Mouse (Mus musculus): ENCODE results near the gene Acer3. TPM values are rescaled to one million over a fixed set of nuclear protein-coding genes. Genes with fewer than 3 reads are reported as not detected.

The Acer3 gene
- 17.6 and 30.8 TPM in 2 replicates for total RNA-seq (2017)

DNA sequence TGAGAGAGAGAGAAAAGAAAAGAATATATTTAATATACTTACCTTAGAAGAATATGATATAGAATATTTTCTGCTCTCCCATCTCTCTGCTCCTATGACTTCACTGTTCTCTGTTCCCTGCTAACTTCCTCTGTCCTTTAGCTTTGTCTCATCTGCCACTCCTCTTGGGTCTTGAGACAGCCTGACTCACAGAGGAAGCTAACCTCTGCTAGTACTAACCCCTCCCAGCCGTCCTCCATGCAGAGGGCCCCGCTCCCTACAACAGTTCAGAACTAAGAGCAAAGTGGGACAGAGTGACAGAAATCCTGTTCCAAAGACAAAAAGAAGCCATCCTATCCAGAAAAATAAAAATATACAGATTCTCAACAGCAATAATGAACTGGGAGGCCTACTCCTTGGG, at the start of gene Acer3:
Acer3 (minus strand) TSS at position 126 of the 400 bp plus-strand sequence.
- no peak for ATAC-seq (replicated peaks in 1 of 2; ENCODE audit: insufficient read depth in 1 of 2, low FRiP score in 2 of 2, low TSS enrichment in 1 of 2, low read depth in 1 of 2, poor library complexity in 2 of 2, severe bottlenecking in 2 of 2)

- no peak for ATAC-seq (replicated peaks in 1 of 2; ENCODE audit: insufficient read depth in 1 of 2, low FRiP score in 2 of 2, low TSS enrichment in 1 of 2, low read depth in 1 of 2, poor library complexity in 2 of 2, severe bottlenecking in 2 of 2)
Measured at GRCm38 (mm10) chr7:98369762-98370369, 48.9 kb upstream of the Acer3 start.

DNA sequence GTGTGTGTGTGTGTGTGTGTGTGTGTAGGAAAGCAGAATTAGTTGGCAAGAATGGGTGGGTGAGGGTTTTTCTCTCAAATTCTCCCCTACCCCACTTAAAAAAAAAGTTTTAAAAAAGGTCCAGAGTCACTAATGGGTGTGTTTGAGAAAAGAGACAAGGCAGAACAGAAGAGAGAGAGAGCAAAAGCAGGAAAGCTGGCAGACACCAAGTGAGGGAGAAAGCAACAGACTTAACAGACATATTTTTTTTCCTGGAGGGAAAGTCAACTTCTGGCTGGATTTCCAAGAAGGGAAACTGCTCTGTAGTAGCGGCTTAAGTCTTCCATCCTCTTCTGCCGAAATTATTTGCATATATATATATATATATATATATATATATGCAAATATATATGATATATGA, 40.7 kb upstream of the Acer3 start:
- ATAC-seq (replicated peaks in 1 of 2; ENCODE audit: insufficient read depth in 1 of 2, low FRiP score in 2 of 2, low TSS enrichment in 1 of 2, low read depth in 1 of 2, poor library complexity in 2 of 2, severe bottlenecking in 2 of 2): no peak

DNA sequence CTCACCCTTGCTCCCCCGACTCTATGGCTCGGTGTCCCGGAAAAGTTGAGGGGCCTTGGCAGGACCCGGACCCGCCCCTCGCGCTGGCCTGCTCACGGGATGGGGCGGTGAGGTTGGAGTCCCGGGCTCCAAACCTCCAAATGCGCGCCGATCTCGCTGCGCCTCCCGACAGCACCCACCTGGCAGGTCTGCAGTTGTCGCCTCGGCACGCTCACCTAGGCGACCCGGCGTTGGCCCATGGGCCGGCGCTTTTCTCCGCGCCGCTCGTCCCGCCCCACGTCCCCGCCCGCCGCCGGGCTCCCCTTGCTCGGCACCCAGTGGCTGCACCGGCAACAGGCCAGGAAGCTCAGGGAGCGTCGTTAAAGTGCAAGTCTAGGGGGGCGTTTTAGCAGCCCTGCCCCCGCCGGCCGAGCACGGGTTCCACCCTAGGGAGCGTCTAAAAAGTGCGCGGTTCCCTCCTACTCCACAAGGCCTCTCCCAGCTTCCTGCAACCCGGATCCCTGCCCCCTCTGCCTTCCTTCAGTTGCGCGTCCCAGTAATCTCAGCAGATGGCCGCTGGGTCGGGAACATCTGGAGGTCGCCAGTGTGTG, 40.1 kb upstream of the Acer3 start, which contains the start of gene Tsku:
Tsku (minus strand) TSS at position 266 of the 590 bp plus-strand sequence.
- peak in 1 of 2 experiments; percentile 28; a peak in 1 of 4 replicates for ATAC-seq (replicated peaks in 1 of 2; ENCODE audit: insufficient read depth in 1 of 2, low FRiP score in 2 of 2, low TSS enrichment in 1 of 2, low read depth in 1 of 2, poor library complexity in 2 of 2, severe bottlenecking in 2 of 2)

- 0 out of 4 replicates have a peak, but pooled peaks of 1 of the 2 experiments have one; percentile 18 for ATAC-seq (replicated peaks in 1 of 2; ENCODE audit: insufficient read depth in 1 of 2, low FRiP score in 2 of 2, low TSS enrichment in 1 of 2, low read depth in 1 of 2, poor library complexity in 2 of 2, severe bottlenecking in 2 of 2)
Measured at GRCm38 (mm10) chr7:98360621-98360990, 39.6 kb upstream of the Acer3 start.

DNA sequence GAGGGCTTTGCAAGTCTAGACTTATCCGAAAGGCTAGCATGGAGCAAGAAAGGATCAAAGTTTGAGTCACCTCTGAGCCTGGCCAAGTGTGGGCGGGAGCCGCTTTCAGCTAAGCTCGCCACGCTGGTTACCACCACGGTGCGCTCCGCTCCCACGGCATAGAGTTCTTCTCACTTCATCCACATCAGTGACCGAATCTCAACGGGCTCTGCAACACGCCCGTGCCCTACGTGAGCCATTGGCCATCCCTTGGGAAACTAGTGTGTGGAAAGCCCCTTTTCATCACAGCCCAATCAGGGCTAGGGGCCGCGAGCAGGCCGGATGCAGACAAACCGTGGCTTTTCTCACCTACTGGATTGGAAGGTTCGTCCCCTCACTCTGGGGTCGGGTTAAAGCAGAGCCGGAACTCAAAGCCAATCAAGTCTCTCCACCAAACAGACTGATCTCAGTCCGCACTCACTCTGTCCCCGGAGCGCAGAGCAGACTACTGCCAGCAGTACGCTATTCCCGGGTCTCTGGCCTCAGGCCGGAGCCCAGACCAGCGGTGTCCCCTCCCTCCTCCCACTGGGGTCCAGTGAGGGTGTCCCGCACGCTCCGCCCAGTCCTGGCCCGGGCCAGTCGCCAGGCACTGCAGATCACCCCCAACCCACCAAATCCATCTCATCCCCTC, 39.1 kb upstream of the Acer3 start:
- peak; percentile 16 to 30; a peak in 1 of 4 replicates for ATAC-seq (replicated peaks in 1 of 2; ENCODE audit: insufficient read depth in 1 of 2, low FRiP score in 2 of 2, low TSS enrichment in 1 of 2, low read depth in 1 of 2, poor library complexity in 2 of 2, severe bottlenecking in 2 of 2)

- ATAC-seq (replicated peaks in 1 of 2; ENCODE audit: insufficient read depth in 1 of 2, low FRiP score in 2 of 2, low TSS enrichment in 1 of 2, low read depth in 1 of 2, poor library complexity in 2 of 2, severe bottlenecking in 2 of 2): no peak
Measured at GRCm38 (mm10) chr7:98358016-98358415, 37.0 kb upstream of the Acer3 start.

GRCm38 (mm10) chr7:98357324-98357723, 36.3 kb upstream of the Acer3 start:
- ATAC-seq (replicated peaks in 1 of 2; ENCODE audit: insufficient read depth in 1 of 2, low FRiP score in 2 of 2, low TSS enrichment in 1 of 2, low read depth in 1 of 2, poor library complexity in 2 of 2, severe bottlenecking in 2 of 2): no peak

DNA sequence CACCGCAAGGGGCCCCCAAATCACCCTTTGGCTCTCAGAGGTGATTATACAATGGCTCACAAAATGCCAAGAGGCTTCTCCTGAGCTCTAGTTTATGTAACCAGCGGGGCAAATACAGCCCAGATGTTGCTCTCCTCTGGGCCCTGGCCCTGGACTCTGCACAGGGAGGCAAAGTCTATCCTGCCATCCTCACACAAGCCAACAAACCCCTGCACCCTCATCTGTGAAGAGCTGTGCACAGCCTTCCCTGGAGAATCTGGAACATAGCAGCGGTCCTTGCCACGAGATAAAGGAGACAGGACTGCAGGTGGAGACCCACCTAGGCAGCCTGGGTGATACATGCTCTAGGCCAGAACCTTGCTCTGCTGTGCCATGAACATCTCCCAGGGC, 33.9 kb upstream of the Acer3 start:
- ATAC-seq (replicated peaks in 1 of 2; ENCODE audit: insufficient read depth in 1 of 2, low FRiP score in 2 of 2, low TSS enrichment in 1 of 2, low read depth in 1 of 2, poor library complexity in 2 of 2, severe bottlenecking in 2 of 2): no peak

DNA sequence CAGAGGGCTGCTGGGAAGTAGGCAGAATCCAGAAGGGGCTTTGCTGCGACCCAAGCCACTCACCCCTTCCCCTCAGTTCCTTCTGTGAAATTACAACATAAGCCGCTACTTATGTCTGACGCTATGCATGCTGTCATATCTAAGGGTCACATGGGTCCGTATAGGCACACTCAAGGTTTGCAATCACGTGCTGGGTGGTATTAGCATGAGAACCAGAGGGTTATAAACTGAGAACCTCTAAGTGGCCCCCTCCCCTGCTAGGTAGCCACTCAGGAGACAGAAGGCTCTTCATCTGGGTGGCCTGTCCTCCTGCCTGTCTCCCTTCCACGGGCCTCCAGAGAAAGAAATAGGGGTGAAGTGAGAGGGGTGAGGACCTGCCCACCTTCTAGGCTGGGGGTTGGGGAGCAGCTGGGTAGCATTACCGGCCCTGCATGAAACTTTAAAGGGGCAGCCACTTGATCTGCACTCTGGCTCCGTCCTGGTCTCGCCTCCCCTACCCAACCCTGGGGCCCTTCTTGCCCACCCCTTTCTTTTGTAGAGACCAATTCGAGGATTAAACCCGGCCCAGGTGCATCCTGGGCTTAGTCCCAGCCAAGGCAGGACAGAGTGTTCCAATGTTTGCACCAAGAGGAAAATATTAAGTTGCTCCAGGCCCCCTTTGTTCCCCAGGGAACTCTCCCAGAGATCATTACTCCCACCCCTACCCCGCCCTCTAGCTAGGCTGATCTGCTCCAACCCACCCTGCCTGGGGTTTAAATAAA, 33.3 kb upstream of the Acer3 start:
- no peak for ATAC-seq (replicated peaks in 1 of 2; ENCODE audit: insufficient read depth in 1 of 2, low FRiP score in 2 of 2, low TSS enrichment in 1 of 2, low read depth in 1 of 2, poor library complexity in 2 of 2, severe bottlenecking in 2 of 2)

DNA sequence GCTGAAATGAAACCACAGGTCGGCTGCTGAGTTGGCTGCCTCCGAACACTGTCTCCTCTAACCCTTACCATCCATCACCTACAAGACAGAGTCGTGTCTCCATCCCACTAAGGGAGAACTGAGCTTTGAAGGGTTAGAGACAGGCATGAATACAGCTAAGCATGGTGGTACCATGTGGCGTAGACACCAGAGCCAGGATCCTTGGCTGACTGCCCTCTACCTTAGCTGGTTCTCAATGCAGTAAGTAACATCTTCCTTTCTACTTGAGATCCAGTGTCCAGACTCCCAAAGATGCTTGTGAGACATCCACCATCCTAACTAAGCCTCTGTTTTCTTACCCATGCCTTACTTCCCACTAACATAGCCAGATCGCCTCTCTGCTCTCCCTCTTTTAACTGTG, 32.6 kb upstream of the Acer3 start:
- ATAC-seq (replicated peaks in 1 of 2; ENCODE audit: insufficient read depth in 1 of 2, low FRiP score in 2 of 2, low TSS enrichment in 1 of 2, low read depth in 1 of 2, poor library complexity in 2 of 2, severe bottlenecking in 2 of 2): no peak

GRCm38 (mm10) chr7:98351523-98351922, 30.5 kb upstream of the Acer3 start:
- no peak for ATAC-seq (replicated peaks in 1 of 2; ENCODE audit: insufficient read depth in 1 of 2, low FRiP score in 2 of 2, low TSS enrichment in 1 of 2, low read depth in 1 of 2, poor library complexity in 2 of 2, severe bottlenecking in 2 of 2)

- ATAC-seq (replicated peaks in 1 of 2; ENCODE audit: insufficient read depth in 1 of 2, low FRiP score in 2 of 2, low TSS enrichment in 1 of 2, low read depth in 1 of 2, poor library complexity in 2 of 2, severe bottlenecking in 2 of 2): no peak
Measured at GRCm38 (mm10) chr7:98349821-98350220, 28.8 kb upstream of the Acer3 start.

GRCm38 (mm10) chr7:98349096-98349495, 28.1 kb upstream of the Acer3 start:
- ATAC-seq (replicated peaks in 1 of 2; ENCODE audit: insufficient read depth in 1 of 2, low FRiP score in 2 of 2, low TSS enrichment in 1 of 2, low read depth in 1 of 2, poor library complexity in 2 of 2, severe bottlenecking in 2 of 2): peak; percentile 57 to 66; a peak in 2 of 4 replicates

DNA sequence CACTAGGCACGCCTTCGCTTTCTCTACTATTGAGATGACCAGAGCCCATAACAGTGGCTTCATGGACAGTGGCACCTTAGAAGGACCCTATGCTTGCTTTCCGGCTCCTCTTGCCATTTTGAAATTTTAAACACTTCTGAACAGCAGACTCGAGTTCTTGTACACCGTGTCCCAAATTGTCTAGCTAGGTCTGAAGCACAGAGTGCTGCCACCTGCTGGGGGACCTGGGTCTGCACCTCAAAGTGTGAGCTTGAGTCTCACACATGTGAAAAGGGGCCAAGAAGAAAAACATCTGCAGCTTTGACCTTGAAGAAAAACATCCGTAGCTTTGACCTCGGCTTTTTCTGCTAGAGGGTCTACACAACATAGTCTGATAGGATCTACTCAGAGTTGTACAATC, 27.0 kb upstream of the Acer3 start:
- ATAC-seq (replicated peaks in 1 of 2; ENCODE audit: insufficient read depth in 1 of 2, low FRiP score in 2 of 2, low TSS enrichment in 1 of 2, low read depth in 1 of 2, poor library complexity in 2 of 2, severe bottlenecking in 2 of 2): peak in 1 of 2 experiments; percentile 62; a peak in 1 of 4 replicates

GRCm38 (mm10) chr7:98347471-98347870, 26.5 kb upstream of the Acer3 start:
- ATAC-seq (replicated peaks in 1 of 2; ENCODE audit: insufficient read depth in 1 of 2, low FRiP score in 2 of 2, low TSS enrichment in 1 of 2, low read depth in 1 of 2, poor library complexity in 2 of 2, severe bottlenecking in 2 of 2): no peak

DNA sequence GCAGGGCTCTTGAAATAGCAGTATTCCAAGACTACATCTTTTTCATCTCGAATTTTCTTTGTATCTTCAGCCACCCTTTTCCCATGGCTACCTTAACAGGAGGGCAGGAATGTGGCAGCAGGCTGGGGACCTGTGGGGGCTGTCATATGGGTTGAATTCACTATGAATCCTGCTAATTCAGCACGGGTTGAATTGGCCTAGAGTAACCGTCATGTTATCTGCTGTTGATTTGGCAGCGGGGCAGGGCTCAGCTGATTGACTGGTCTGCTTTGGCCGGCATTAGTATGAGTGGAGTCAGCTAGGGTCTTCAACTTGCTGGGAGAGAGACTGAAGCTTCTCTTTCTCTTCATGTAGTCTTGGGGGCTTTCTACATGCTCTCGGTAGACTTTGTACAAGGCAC, 24.0 kb upstream of the Acer3 start:
- no peak for ATAC-seq (replicated peaks in 1 of 2; ENCODE audit: insufficient read depth in 1 of 2, low FRiP score in 2 of 2, low TSS enrichment in 1 of 2, low read depth in 1 of 2, poor library complexity in 2 of 2, severe bottlenecking in 2 of 2)

DNA sequence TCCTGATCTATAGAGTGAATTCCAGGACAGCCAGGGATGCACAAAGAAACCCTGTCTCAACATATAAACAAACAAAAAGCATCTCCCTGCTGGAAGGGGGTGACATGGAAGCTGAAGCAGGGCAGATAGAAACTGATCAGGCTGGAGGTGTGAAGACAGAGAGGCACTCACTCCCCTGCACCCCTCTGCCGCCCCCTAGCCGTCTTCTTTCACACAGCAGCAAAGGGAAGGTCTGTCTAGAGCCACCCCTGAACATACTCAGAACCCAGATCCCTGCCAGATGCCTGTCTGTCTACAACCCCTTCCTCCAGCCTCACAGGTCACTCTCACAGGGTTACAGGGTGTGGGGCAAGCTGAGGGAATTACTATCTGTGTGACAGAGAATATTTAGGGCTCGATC, 23.4 kb upstream of the Acer3 start:
- ATAC-seq (replicated peaks in 1 of 2; ENCODE audit: insufficient read depth in 1 of 2, low FRiP score in 2 of 2, low TSS enrichment in 1 of 2, low read depth in 1 of 2, poor library complexity in 2 of 2, severe bottlenecking in 2 of 2): peak in 1 of 2 experiments; percentile 65; a peak in 2 of 4 replicates
